Mouse (Mus musculus) kidney, adult 2 months (tissue): Measurements from ENCODE around the gene Mrfap1. TPM values are rescaled to one million over a fixed set of nuclear protein-coding genes. Genes with fewer than 3 reads are reported as not detected.
"Not testable (repeated sequence)": the region's sequence is repeated elsewhere in the genome, so short reads cannot be mapped to it uniquely, and the experiment has no call there.

Source experiments
- DNase-seq: peaks from one replicate; pipeline ENCODE4 v3.0.0; 2021
- H3K27ac ChIP-seq: fragments of 200-500 bp; 2 replicates; pipeline ENCODE4 v1.5.1; 2012; ENCODE audit warnings: low read depth, low read length, control low read depth, inconsistent platforms; ENCODE audit not compliant: insufficient read depth
- H3K27me3 ChIP-seq: fragments of 200-500 bp; replicated peaks from 2 replicates; pipeline ENCODE4 v1.6.1; 2012; ENCODE audit warnings: mild to moderate bottlenecking, moderate library complexity, low read length, inconsistent platforms; ENCODE audit not compliant: control insufficient read depth, insufficient read depth
- H3K36me3 ChIP-seq: fragments of 200-500 bp; 2 replicates; pipeline ENCODE4 v1.6.1; 2012; ENCODE audit warnings: mild to moderate bottlenecking, moderate library complexity, low read length, inconsistent platforms; ENCODE audit not compliant: control insufficient read depth, insufficient read depth
- H3K4me1 ChIP-seq: fragments of 200-500 bp; 2 replicates; pipeline ENCODE4 v1.6.1; 2011; ENCODE audit warnings: low read length; ENCODE audit not compliant: control insufficient read depth, insufficient read depth
- H3K4me3 ChIP-seq: fragments of 200-500 bp; 2 replicates; pipeline ENCODE4 v1.5.1; 2011; ENCODE audit warnings: mild to moderate bottlenecking, low read depth, low read length, control low read depth; ENCODE audit not compliant: insufficient read depth
- CTCF ChIP-seq: fragments of 200-500 bp; conservative IDR thresholded peaks from 2 replicates; pipeline ENCODE4 v1.5.1; 2011; ENCODE audit warnings: low read depth, mild to moderate bottlenecking, control low read depth, low read length, moderate library complexity, mixed read lengths; ENCODE audit not compliant: insufficient read depth, insufficient read length
- POLR2A ChIP-seq: fragments of 200-500 bp; IDR thresholded peaks from one replicate; pipeline ENCODE4 v1.6.1; 2011; ENCODE audit warnings: low read depth, low read length, control low read depth
- WGBS: fragments of 180-500 bp; shearing (Covaris S2); methylation state at CpG from one replicate; pipeline ENCODE4 v1.1.7; 2018; 5-methylcytosine and 5-hydroxymethylcytosine counted together
- polyA plus RNA-seq: library from polyadenylated mRNA; depleted of rRNA; stranded (reverse); fragments of >200 nt; gene quantifications from 2 replicates; pipeline ENCODE4 v1.2.3, GENCODE M21; 2012; rRNA removed

The Mrfap1 gene
- 90.9 and 114 TPM in 2 replicates for polyA plus RNA-seq

DNA sequence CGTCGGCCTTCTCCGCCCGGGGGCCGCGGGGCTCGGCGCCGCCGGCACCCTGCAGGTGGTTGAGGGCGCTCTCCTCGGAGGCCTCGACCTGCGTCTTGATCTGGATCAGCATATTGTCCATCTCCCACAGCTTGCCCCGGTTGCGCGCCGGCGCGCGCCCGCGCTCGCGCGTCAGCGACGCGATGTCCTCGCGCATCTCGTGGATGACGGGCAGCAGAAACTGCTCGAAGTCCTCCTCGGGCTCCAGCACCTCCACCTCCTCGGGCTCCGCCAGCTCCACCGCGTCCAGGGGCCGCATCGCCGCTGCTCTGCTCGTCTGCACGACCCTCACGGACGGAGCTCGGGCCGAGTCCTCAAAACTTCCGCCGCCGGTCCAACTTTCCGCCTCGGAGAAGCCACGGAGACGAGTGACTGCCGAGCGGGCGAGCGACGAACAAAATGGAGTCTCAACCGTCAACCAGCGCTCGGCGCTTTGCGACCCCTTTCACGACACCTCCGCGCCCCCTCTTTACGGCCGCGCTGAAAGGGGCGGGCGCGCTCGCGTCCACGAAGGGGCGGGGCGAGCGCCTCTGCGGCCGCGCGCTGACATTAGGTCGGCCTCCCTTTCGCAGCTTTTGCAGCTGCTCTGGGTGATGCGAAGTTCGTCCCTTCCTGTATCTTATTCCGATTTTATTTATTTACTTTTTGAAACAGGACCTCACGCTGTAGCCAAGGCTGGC, at the start of gene Mrfap1:
TSS of gene Mrfap1 (minus strand) at position 477 of the 719 bp plus-strand sequence.
- TF ChIP-seq POLR2A, result peak; percentile 76
- peak within 1 kb of the TSS; percentile 89 for H3K27ac ChIP-seq
- peak within 1 kb of the TSS; percentile 58 for H3K4me3 ChIP-seq
- H3K27me3 ChIP-seq, H3K36me3 ChIP-seq, H3K4me1 ChIP-seq: not testable (repeated sequence)
- DNase-seq, result peak; percentile 95
- WGBS, result under 1% methylated on average over 90 of the region's 90 CpGs

DNA sequence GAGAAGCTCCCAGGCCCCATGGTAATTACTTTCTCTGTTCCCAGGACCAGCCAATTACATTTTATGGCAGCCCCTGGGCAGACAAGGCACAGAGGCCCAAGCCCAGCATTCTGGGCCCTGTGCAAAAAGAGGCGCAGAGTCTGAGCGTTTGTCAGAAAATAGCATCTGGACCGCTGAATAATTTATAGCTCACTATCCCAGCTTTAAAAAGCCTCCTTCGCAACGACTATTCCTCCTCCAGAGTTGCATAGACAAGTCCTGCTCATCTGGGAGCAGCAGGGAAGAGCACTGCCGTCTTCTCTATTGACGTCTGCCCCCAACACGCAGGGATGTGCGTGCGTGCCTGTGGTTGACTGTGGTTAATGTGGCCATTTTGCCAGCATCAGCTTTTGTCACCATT, 47.9 kb upstream of the Mrfap1 start:
- H3K27me3 ChIP-seq, result no peaks in the 10 kb centered on the region
- no peak overlapping the region for H3K27ac ChIP-seq
- no peak for DNase-seq
- WGBS, result 49% methylated on average over 10 of the region's 10 CpGs
- H3K4me1 ChIP-seq, result no peaks in the 10 kb centered on the region
- no peak overlapping the region for H3K4me3 ChIP-seq
- TF ChIP-seq CTCF (no peak), POLR2A (no peak)
- H3K36me3 ChIP-seq, result no peaks in the 10 kb centered on the region

DNA sequence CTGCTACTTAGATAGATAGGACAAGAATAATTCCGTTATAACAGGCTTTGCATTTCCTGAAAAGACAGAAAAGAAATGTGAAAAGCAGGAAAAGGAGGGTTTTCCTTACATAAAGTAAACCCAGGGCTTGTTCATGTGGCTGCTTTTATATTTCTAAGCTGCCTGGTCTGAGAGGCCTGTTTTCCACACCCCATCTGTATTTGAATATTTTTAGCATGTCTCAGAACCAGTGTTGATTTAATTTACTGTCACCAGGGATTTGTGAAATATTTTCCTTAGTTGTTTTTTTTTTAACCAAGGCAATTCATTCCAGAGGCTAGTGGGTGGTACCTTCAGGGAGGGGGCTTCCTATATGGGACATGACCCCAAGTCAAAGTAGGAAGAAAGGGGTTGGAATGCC, 45.1 kb upstream of the Mrfap1 start:
- Histone ChIP-seq H3K4me3 (no peak overlapping the region), H3K36me3 (no peaks in the 10 kb centered on the region), H3K27me3 (no peaks in the 10 kb centered on the region), H3K4me1 (no peaks in the 10 kb centered on the region), H3K27ac (no peak overlapping the region)
- no peak for DNase-seq
- TF ChIP-seq POLR2A, result no peak
- TF ChIP-seq CTCF, result no peak
- 44% methylated on average over 1 of the region's 1 CpGs for WGBS

DNA sequence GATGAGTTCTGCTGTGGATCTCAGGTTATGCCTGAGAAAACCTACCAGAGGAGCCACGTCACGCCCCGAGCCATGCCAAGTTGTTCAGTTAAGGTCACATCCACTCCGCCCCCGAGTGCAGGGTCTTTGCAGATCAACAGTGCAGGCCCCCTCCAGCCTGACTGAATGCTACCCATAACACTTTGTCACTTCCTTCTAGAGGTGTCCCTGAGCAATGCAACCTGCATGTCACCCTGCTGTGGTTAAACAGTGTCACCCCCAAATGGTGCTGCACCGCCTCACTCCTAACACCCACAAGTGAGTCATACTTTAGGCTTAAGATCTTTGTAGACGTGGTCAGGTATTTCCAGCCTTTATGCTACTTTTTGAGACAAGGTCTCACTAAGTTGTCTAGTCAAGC, 43.5 kb upstream of the Mrfap1 start:
- WGBS, result 80% methylated on average over 7 of the region's 7 CpGs
- H3K27me3 ChIP-seq, result no peaks in the 10 kb centered on the region
- H3K4me3 ChIP-seq, result no peak overlapping the region
- H3K36me3 ChIP-seq, result no peaks in the 10 kb centered on the region
- TF ChIP-seq POLR2A (no peak), CTCF (no peak)
- no peaks in the 10 kb centered on the region for H3K4me1 ChIP-seq
- H3K27ac ChIP-seq, result no peak overlapping the region
- no peak for DNase-seq

DNA sequence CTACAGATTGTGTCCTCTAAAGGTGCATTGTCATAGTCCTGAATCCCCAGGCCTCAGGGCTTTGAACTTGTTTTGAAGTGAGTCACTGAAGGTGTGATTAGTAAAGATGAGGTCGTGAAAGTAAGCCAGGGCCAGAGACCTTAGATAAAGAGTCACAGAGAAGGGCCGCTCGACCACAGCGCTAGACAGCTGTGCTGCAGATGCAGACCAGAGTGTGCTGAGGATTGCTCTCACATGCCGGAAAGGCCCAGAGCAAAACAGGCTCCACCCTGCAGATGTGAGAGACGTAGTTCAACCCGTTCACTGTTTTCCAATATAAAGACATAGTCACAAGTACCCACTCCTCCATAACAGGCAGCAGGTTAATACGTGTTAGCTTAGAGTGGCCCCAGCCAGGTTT, 43.0 kb upstream of the Mrfap1 start:
- Histone ChIP-seq H3K4me1 (no peaks in the 10 kb centered on the region), H3K27me3 (no peaks in the 10 kb centered on the region), H3K36me3 (no peaks in the 10 kb centered on the region), H3K4me3 (no peak overlapping the region), H3K27ac (no peak overlapping the region)
- no peak for DNase-seq
- TF ChIP-seq CTCF (no peak), POLR2A (no peak)
- WGBS, result 76% methylated on average over 8 of the region's 8 CpGs

DNA sequence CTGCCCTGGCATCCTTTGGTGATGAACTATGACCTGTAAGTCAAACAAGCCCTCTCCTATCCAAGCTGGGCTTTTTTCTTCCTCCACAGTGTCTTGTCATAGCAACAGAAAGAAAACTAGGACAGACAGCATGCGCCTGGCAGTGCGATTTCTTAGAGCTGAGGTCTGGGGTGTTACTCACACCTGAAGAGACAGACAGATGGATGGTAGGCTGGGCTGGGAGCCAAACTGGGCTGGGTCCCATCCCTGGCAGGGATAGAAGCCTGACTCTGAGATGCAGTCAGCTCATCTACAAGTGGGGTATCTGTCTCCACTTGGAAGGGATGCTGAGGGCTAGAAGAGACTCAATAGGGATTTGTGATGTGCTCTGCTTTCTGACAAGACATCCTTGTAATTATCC, 42.5 kb upstream of the Mrfap1 start:
- WGBS, result 92% methylated on average over 2 of the region's 2 CpGs
- H3K4me1 ChIP-seq, result no peaks in the 10 kb centered on the region
- no peak for DNase-seq
- no peaks in the 10 kb centered on the region for H3K27me3 ChIP-seq
- TF ChIP-seq CTCF, result no peak
- TF ChIP-seq POLR2A, result no peak
- no peak overlapping the region for H3K4me3 ChIP-seq
- H3K27ac ChIP-seq, result no peak overlapping the region
- no peaks in the 10 kb centered on the region for H3K36me3 ChIP-seq

DNA sequence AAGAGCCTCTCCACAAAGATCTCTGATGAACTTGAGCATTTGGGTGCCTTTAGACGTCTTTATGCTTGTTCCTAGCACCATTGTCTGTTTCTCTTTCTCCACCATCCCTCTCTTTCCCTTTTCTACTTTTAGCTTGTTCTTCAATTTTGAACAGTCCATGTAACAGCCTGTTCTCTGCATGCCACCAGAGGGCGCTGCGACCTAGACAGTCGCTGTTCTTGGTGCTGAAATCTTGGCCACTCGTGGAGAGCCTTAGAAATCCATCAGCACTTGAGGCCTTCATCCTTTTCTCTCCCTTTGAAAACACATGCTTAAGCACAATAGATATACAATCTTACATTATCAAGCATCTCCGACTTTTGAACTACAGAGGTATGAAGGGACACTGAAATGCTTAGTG, 39.4 kb upstream of the Mrfap1 start:
- no peaks in the 10 kb centered on the region for H3K4me1 ChIP-seq
- no peak overlapping the region for H3K4me3 ChIP-seq
- H3K36me3 ChIP-seq, result no peaks in the 10 kb centered on the region
- peak; percentile 55 for DNase-seq
- WGBS, result 3% methylated on average over 6 of the region's 6 CpGs
- peak; percentile 92 for TF ChIP-seq CTCF
- no peak for TF ChIP-seq POLR2A
- H3K27ac ChIP-seq, result no peak overlapping the region
- no peaks in the 10 kb centered on the region for H3K27me3 ChIP-seq
